Mouse (Mus musculus) embryonic fibroblast, embryonic 13.5 days (primary cell): ENCODE data around the gene Zic3. TPM values are rescaled to one million over a fixed set of nuclear protein-coding genes. Genes with fewer than 3 reads are reported as not detected.

ENCODE experiments used
- H3K27ac ChIP-seq: 2 replicates; pipeline ENCODE4 v1.5.1; 2012; ENCODE audit warnings: low read length, control low read depth, inconsistent platforms; ENCODE audit not compliant: insufficient read depth
- H3K4me1 ChIP-seq: 2 replicates; pipeline ENCODE4 v1.6.1; 2011; ENCODE audit warnings: low read length; ENCODE audit not compliant: control insufficient read depth, insufficient read depth
- H3K4me3 ChIP-seq: 2 replicates; pipeline ENCODE4 v1.5.1; 2011; ENCODE audit warnings: mild to moderate bottlenecking, control low read depth, low read length; ENCODE audit not compliant: insufficient read depth
- CTCF ChIP-seq: IDR thresholded peaks from 2 replicates; pipeline ENCODE4 v1.5.1; 2011; ENCODE audit warnings: mild to moderate bottlenecking, control low read depth, low read length, moderate library complexity, borderline replicate concordance; ENCODE audit not compliant: insufficient read depth
- POLR2A ChIP-seq: IDR thresholded peaks from 2 replicates; pipeline ENCODE4 v1.6.1; 2011; ENCODE audit warnings: low read depth, mild to moderate bottlenecking, control low read depth, low read length, moderate library complexity
- polyA plus RNA-seq: library from polyadenylated mRNA; stranded (reverse); fragments of >200 nt; gene quantifications from 2 replicates; pipeline ENCODE4 v1.2.4, GENCODE M21; 2011; ENCODE audit warnings: low read depth; ENCODE audit not compliant: missing spikeins, insufficient read length

Gene Zic3
- polyA plus RNA-seq, 1 experiment, result 0.67 TPM

DNA sequence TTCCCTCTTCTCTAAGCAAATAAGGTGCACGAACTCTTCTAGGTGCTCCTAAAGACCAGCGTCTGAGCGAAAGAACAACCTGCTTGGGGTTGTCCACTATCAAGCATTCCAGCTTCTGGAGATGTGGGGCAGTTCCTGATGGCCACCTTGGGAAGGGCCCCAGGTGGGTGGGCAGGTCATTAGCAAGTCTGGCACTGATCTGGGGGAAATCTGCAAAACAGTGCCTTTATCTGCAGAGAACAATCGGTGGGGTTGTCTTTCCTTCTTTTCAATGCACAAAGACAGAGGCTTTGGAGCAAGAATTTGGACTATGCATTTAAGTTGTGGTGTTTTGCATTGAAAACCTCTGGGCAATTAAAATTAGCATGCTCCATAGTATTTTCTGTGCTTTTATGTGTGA, 17.2 kb downstream of the Zic3 start:
- Histone ChIP-seq H3K27ac (no peak overlapping the region), H3K4me1 (no peaks in the 10 kb centered on the region), H3K4me3 (no peak overlapping the region)
- TF ChIP-seq CTCF, result no peak
- no peak for TF ChIP-seq POLR2A

DNA sequence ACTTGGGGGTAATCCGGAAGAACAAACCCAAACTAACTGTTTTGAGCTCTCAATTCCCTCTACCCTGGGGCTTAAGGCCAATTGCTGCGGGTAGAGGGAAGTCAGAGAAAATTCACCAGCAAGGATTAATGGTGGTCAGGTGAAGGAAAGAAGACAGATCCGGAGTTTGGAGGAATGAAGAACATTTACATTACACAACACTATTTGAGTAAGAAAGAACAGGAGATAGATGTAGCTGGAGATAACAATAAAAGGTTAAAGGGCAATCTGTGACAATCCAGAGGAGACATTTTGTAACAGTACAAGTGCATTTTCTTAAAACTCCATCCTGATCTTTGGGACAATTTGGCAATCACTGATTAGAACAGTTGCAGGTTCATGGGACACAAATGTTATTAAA, 19.4 kb downstream of the Zic3 start:
- TF ChIP-seq CTCF (no peak), POLR2A (no peak)
- no peak overlapping the region for H3K27ac ChIP-seq
- no peak overlapping the region for H3K4me3 ChIP-seq
- no peaks in the 10 kb centered on the region for H3K4me1 ChIP-seq

DNA sequence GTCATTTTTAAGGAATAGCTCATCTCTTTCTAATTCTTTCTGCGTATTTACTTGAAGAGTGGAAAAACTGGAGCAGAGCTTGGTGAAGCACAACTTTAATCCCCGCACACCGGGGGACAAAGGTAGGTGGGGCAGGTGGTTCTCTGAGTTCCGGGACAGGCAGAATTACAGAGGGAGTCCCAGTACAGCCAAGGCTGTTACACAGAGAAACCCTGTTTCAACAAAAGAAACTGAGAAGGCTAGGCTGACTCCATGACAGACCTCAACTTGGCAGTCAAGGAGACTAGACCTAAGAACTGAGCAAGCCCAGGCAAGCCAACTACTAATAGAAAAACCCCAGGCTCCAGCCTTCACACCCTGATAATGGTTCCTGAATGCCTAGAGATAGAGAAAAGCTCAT, 20.0 kb downstream of the Zic3 start:
- Histone ChIP-seq H3K27ac (no peak overlapping the region), H3K4me1 (no peaks in the 10 kb centered on the region), H3K4me3 (no peak overlapping the region)
- TF ChIP-seq POLR2A (no peak), CTCF (no peak)
